Mouse (Mus musculus) megakaryocyte, embryonic 14.5 days (primary cell): ENCODE data around the gene Epb41l3. TPM values are rescaled to one million over a fixed set of nuclear protein-coding genes. Genes with fewer than 3 reads are reported as not detected.

ENCODE experiments used
- H3K27me3 ChIP-seq: replicated peaks from 2 replicates; pipeline ENCODE3; 2012; ENCODE audit warnings: inconsistent platforms
- H3K36me3 ChIP-seq: replicated peaks from 2 replicates; pipeline ENCODE3; 2012; ENCODE audit warnings: low read length, inconsistent platforms, mixed read lengths
- H3K4me1 ChIP-seq: 2 replicates; pipeline ENCODE4 v1.6.1; 2012; ENCODE audit warnings: inconsistent platforms
- H3K4me3 ChIP-seq: replicated peaks from 2 replicates; pipeline ENCODE3; 2012; ENCODE audit warnings: moderate library complexity, mild to moderate bottlenecking, inconsistent platforms
- H3K9me3 ChIP-seq: 2 replicates; pipeline ENCODE4 v1.6.1; 2012; ENCODE audit warnings: inconsistent platforms
- FLI1 ChIP-seq: IDR thresholded peaks from 2 replicates; pipeline ENCODE4 v1.6.1; 2012; ENCODE audit warnings: low read length, inconsistent platforms, mixed read lengths
- GATA1 ChIP-seq: IDR thresholded peaks from 3 replicates; pipeline ENCODE4 v1.6.1; 2012; ENCODE audit warnings: mixed read lengths, low read length, inconsistent platforms, borderline replicate concordance
- polyA plus RNA-seq: library from polyadenylated mRNA; stranded (reverse); fragments of >175 nt; gene quantifications from 2 replicates; pipeline ENCODE4 v1.2.3, GENCODE M21; 2012; ENCODE audit warnings: low replicate concordance; ENCODE audit not compliant: insufficient read depth

Epb41l3 gene
- polyA plus RNA-seq, result 1.7 TPM in 1 of 2 replicates, not detected in the other

DNA sequence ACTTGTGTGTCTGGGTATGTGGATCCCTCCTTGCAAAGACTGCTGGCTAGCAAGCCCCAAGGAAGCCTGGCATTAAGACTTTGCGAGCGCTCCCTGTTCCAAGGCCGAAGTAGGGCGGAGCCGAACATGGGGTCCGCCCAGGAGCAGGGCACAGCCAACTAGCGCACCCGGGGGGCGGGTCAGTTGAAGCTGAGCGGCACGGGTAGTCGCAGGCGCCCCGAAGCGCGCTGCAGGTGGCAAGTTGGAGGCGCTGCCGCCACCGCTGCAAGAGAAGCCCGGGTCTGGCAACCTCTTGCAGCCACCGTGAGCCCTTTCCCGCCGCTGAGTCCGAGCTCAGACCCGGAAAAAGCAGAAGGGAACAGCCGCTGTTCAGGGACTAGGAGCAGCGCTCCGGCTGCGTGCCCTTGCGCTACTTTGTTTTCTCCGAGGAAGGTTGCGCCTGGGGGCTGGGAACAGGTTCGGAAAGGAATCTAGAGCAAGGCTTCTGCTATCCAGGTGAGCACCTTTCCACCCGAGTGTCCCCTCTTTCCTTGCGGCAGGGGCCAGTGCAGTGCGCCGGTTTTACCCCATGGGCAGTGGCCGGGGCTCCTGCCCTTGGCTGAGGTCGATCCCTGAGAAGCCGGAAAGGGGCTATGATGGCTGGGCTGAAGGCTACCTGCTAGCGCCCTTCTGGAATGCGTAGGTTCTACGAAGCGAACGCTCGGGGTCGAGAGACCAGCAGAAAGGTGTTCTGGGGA, at the start of gene Epb41l3:
Gene Epb41l3, plus strand, starts transcription at position 183 of the 737 bp plus-strand sequence.
- no peaks in the 10 kb centered on the region for H3K4me1 ChIP-seq
- TF ChIP-seq GATA1, result no peak
- TF ChIP-seq FLI1, result no peak
- H3K36me3 ChIP-seq, result no peaks in the 10 kb centered on the region
- H3K27me3 ChIP-seq, result peaks cover 29% of the 10 kb centered on the region
- H3K4me3 ChIP-seq, result no peak within 1 kb of the TSS
- peaks cover 25% of the 10 kb centered on the region for H3K9me3 ChIP-seq

DNA sequence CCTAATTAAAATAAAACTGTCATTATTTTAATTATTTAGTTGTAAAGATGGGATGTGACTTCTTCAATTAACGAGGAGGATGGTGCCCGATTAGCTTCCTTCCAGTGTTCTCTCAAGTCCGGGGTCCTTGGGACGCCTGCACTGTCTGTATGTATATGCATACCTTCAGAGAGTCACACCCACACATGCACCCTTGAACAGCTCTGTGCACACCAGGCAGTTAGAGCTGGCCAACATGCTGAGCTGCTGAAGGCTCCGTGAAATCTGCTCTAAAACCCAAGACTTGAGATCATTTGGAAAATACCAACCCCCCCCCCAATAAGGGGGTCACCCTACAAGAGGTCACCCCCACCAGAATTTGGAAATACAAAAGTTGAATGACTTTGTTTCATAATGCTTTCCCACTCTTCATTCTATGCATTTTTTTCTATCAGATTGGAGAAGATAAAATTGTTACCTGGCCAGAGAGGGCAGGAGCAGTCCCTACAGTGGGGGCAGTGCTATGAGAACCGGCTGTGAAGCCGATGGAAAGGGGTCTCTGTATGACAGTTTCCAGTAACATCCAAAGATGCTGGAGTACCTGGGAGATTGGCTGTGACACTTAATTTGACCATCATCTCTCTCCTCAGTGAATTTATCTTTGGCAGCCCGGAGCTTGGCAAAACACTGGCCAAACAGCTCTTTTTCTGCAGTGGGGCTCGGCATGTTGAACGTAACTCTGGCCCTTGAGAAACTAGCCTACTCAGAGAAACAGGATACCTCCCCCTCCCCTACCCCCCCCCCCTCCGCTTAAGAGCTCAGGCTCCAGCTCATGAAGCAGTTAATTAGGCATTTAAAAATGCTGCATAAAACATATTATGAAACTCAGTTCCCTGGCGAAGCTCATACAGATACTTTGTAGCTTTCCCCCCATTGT, 36.5 kb upstream of the Epb41l3 start:
- Histone ChIP-seq H3K9me3 (peaks cover 57% of the 10 kb centered on the region), H3K36me3 (no peaks in the 10 kb centered on the region), H3K4me3 (no peak overlapping the region), H3K27me3 (no peaks in the 10 kb centered on the region), H3K4me1 (no peaks in the 10 kb centered on the region)
- TF ChIP-seq GATA1, result no peak
- TF ChIP-seq FLI1, result no peak

DNA sequence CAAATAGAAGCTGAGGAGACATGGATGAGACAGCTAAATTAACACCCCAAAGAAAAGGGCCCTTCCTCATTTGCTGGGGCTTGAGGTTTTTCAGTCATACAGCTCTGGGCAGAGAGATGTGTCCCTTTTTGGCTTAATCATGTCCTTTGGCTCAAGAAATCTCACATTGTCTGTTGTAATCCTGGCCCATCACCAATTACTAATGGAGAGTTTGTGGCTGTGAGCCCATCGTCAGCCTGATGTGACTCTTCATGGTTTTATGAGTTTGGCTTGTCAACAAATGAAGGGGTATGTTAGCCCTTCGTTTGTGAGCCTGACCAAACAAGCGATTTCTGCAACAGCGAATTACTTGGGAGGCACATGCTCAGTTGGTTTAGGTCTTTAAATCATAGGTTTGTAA, 34.0 kb upstream of the Epb41l3 start:
- Histone ChIP-seq H3K4me3 (no peak overlapping the region), H3K27me3 (no peaks in the 10 kb centered on the region), H3K4me1 (no peaks in the 10 kb centered on the region), H3K9me3 (peaks cover 61% of the 10 kb centered on the region), H3K36me3 (no peaks in the 10 kb centered on the region)
- no peak for TF ChIP-seq GATA1
- TF ChIP-seq FLI1, result no peak

- H3K4me1 ChIP-seq, result no peaks in the 10 kb centered on the region
- TF ChIP-seq FLI1, result no peak
- TF ChIP-seq GATA1, result no peak
- no peaks in the 10 kb centered on the region for H3K27me3 ChIP-seq
- H3K9me3 ChIP-seq, result peaks cover 38% of the 10 kb centered on the region
- H3K36me3 ChIP-seq, result no peaks in the 10 kb centered on the region
- H3K4me3 ChIP-seq, result no peak overlapping the region
Measured at GRCm38 (mm10) chr17:69048826-69049225, 26.7 kb upstream of the Epb41l3 start.

GRCm38 (mm10) chr17:69054029-69054428, 21.5 kb upstream of the Epb41l3 start:
- Histone ChIP-seq H3K27me3 (no peaks in the 10 kb centered on the region), H3K4me3 (no peak overlapping the region), H3K4me1 (no peaks in the 10 kb centered on the region), H3K36me3 (no peaks in the 10 kb centered on the region), H3K9me3 (peaks cover 43% of the 10 kb centered on the region)
- TF ChIP-seq GATA1, result no peak

- H3K9me3 ChIP-seq, result peaks cover 56% of the 10 kb centered on the region
- no peaks in the 10 kb centered on the region for H3K4me1 ChIP-seq
- H3K36me3 ChIP-seq, result no peaks in the 10 kb centered on the region
- H3K27me3 ChIP-seq, result no peaks in the 10 kb centered on the region
- no peak overlapping the region for H3K4me3 ChIP-seq
- TF ChIP-seq FLI1 (no peak), GATA1 (no peak)
Measured at GRCm38 (mm10) chr17:69059760-69060159, 15.7 kb upstream of the Epb41l3 start.

DNA sequence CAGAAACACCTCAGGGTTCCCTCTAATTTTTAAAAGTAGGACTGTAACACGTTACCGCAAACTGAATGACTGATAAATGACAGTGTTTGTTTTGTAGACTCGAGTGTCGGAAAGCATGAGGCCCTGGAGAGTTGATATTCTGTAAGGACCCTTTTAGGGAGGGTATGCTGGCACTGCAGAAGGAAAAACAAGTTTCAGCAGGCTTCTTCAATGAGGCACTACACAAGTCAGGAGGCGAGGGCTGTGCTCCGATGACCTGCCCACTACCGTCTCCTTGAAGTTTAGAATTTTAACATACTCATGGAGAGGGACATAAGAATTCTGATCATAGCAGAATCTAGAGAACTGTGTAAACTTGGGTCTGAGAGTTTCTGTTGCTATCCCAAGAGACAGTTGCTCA, 15.1 kb upstream of the Epb41l3 start:
- Histone ChIP-seq H3K27me3 (no peaks in the 10 kb centered on the region), H3K36me3 (no peaks in the 10 kb centered on the region), H3K4me1 (no peaks in the 10 kb centered on the region), H3K4me3 (no peak overlapping the region), H3K9me3 (peaks cover 53% of the 10 kb centered on the region)
- no peak for TF ChIP-seq FLI1
- no peak for TF ChIP-seq GATA1

DNA sequence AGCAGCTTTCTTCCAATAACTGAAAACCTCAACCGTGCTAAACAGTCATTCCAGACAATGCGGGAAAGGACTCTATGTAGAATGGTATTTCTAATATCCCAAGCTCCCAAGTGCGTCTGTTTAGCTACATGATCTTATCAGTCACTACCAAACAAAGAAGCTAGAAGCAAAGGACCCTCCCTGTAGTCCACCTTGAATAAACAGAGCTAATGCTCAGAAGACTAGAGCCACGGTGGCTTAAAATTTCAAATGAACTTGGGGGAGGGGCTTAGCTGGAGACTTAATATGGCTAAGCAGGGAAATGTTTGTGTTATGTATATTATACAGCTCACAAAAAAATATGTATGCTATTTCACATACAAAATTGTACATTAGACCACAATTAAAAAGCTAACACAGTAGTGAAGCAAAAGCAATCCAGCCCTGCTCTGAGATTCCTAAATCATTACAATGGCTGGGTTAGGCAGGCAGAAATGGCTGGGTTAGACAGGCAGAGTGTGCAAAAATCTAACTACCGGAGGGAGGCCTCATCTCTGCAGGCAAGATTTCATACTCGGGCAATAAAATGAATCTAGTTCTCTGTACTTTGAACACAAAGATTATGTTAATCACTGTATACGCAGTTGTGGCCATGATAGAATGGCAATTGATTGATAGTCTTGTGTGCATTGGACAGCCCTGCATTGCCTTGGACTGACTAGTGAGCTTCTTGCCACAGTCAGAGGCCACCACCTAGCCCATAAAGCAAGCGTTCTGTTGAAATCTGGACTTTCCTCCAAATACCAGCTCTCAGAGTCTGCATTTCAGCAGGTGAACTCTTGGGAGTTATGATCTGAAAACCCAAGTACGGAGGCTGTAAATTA, 13.4 kb upstream of the Epb41l3 start:
- Histone ChIP-seq H3K4me3 (no peak overlapping the region), H3K9me3 (peaks cover 40% of the 10 kb centered on the region), H3K4me1 (no peaks in the 10 kb centered on the region), H3K36me3 (no peaks in the 10 kb centered on the region), H3K27me3 (no peaks in the 10 kb centered on the region)
- TF ChIP-seq FLI1 (no peak), GATA1 (no peak)

GRCm38 (mm10) chr17:69067937-69068739, 7.3 kb upstream of the Epb41l3 start:
- Histone ChIP-seq H3K4me1 (no peaks in the 10 kb centered on the region), H3K4me3 (no peak overlapping the region), H3K9me3 (peaks cover 21% of the 10 kb centered on the region), H3K27me3 (no peaks in the 10 kb centered on the region), H3K36me3 (no peaks in the 10 kb centered on the region)
- TF ChIP-seq GATA1, result no peak
- no peak for TF ChIP-seq FLI1
